In the genomic region with DNA sequence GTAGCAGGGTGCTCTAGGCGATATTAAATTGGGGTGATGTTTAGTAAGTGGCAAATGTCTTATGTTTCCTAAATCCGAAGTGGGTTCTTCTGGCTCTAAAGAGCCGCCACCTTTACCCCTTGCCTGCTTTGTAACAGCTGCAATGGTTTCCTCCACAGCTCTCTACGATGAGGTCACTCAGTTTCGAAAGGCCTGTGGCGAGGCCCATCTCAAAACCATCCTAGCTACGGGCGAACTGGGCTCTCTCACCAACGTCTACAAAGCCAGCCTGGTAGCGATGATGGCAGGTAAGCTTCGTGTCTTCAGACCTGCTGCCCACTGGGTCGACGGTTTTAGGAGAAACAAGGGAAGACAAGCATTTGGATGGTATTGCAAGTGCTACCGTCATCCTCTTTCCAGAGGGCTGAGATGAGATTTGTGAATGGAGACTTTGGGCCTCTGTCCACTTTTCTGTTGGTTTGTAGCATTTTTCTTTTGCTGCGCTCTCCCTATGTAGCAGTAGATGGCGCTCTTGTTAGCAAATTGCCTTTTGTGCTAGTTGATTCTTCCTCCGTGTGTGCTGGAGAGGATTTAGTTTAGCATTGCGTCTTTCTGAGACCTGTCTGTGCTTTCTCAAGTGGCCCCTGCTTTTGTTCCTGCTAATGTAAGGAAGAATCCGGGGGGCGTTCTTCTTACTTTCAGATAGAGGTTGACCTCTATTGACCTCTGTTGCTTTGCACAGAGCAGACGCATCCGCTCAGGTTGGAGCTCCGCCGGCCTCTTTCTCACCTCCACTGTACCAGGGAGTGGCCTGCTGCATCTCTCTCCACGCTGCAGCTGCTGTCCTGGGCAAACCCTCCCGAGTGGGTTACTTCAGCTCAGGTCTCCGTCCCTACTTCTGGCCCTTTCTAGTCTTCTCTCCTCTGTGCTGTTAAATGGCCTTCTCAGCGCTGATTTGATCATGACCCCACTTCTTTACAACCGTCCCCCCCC, we compare ENCODE assay signal across 8 mouse cellular contexts. TPM values are rescaled to one million over a fixed set of nuclear protein-coding genes. Genes with fewer than 3 reads are reported as not detected.
DNase-seq lines count a peak whose midpoint lies in the region; ATAC-seq and TF ChIP-seq lines count a peak whose summit lies in the region.

No protein-coding gene starts in this region.

- in situ Hi-C loops in Patski (cut with MboI; ENCODE audit: low pct_unique_long_range_greater_than_20kb) = no loop called here

- 68% methylated on average over 29 of the region's 29 CpGs for WGBS in intestine, embryonic 14.5 days
- 70% methylated on average over 29 of the region's 29 CpGs for WGBS in intestine, embryonic 15.5 days
- WGBS in forebrain, postnatal 0 days = 70% methylated on average over 29 of the region's 29 CpGs

- H3K4me3 ChIP-seq in intestine, embryonic 14.5 days (ENCODE audit: low read depth, low read length) = no peak overlapping the region
- no peak overlapping the region for H3K4me3 ChIP-seq in intestine, embryonic 15.5 days (replicated peaks)
- no peak overlapping the region for H3K4me3 ChIP-seq in forebrain, postnatal 0 days (ENCODE audit: low read depth, low read length)

- no peak overlapping the region for H3K4me2 ChIP-seq in intestine, embryonic 14.5 days (ENCODE audit: low read length)
- H3K4me2 ChIP-seq in intestine, embryonic 15.5 days (replicated peaks) = no peak overlapping the region
- no peak overlapping the region for H3K4me2 ChIP-seq in forebrain, postnatal 0 days (ENCODE audit: low read depth)

- H3K9ac ChIP-seq in intestine, embryonic 14.5 days (ENCODE audit: low read length) = no peak overlapping the region
- no peak overlapping the region for H3K9ac ChIP-seq in intestine, embryonic 15.5 days
- H3K9ac ChIP-seq in forebrain, postnatal 0 days = no peak overlapping the region

- no peaks in the 10 kb centered on the region for H3K4me1 ChIP-seq in intestine, embryonic 14.5 days (replicated peaks; ENCODE audit: control insufficient read depth, insufficient read depth, low read length)
- H3K4me1 ChIP-seq in intestine, embryonic 15.5 days (replicated peaks) = no peaks in the 10 kb centered on the region
- H3K4me1 ChIP-seq in forebrain, postnatal 0 days (ENCODE audit: insufficient read depth) = no peaks in the 10 kb centered on the region

- ATAC-seq in intestine, embryonic 14.5 days (replicated peaks; ENCODE audit: low FRiP score, low TSS enrichment, low read depth) = peak; percentile 59; the same call in 1 of the 2 replicates
- no peak for ATAC-seq in intestine, embryonic 15.5 days
- ATAC-seq in Patski = no peak
- ATAC-seq in forebrain, postnatal 0 days = peak; percentile 69
- ATAC-seq in inflammation-experienced regulatory T-cells, adult 6 months = no peak

- H3K36me3 ChIP-seq in intestine, embryonic 14.5 days (ENCODE audit: control insufficient read depth, insufficient read depth, low read length) = no peaks in the 10 kb centered on the region
- H3K36me3 ChIP-seq in intestine, embryonic 15.5 days = peaks cover 5% of the 10 kb centered on the region; the same call in 1 of the 2 replicates
- H3K36me3 ChIP-seq in forebrain, postnatal 0 days (ENCODE audit: insufficient read depth) = no peaks in the 10 kb centered on the region

- DNase-seq in intestine, embryonic 14.5 days (ENCODE audit: low spot score) = peak; percentile 59
- no peak for DNase-seq in Patski (ENCODE audit: low read depth, low spot score)
- DNase-seq in forebrain, postnatal 0 days = peak; percentile 83
- DNase-seq in left cerebral cortex, adult 18-20 months (ENCODE audit: low spot score in 2 of 2) = peak; percentile 12 to 29
- DNase-seq in retina, postnatal 7 days (ENCODE audit: low read depth, low spot score) = peak; percentile 31
- no peak for DNase-seq in gastrocnemius, postnatal 10 days

- peak; percentile 77 for TF ChIP-seq CTCF in Patski (IDR thresholded peaks at IDR 0.05)
- TF ChIP-seq CTCF in forebrain, postnatal 0 days (IDR thresholded peaks at IDR 0.05; ENCODE audit: low read depth) = peak; percentile 91

- H3K27ac ChIP-seq in intestine, embryonic 14.5 days (ENCODE audit: low read depth) = no peak overlapping the region
- no peak overlapping the region for H3K27ac ChIP-seq in intestine, embryonic 15.5 days
- no peak overlapping the region for H3K27ac ChIP-seq in forebrain, postnatal 0 days (ENCODE audit: low read depth, low read length)

- CTCF ChIA-PET in Patski (lab: Charles Lee) = interaction anchor here (1.0 to 1.6 kb wide), 3 partner anchors 9 to 42 kb away, joined by 3 to 5 read pairs (median 4); no protein-coding TSS in a partner anchor

- peaks cover 6% of the 10 kb centered on the region for H3K9me3 ChIP-seq in intestine, embryonic 14.5 days (ENCODE audit: control insufficient read depth, low read length)
- H3K9me3 ChIP-seq in intestine, embryonic 15.5 days = no peaks in the 10 kb centered on the region; the same call in 1 of the 2 replicates
- H3K9me3 ChIP-seq in forebrain, postnatal 0 days (ENCODE audit: low read length) = 0 out of 2 replicates have a peak, but pooled peaks cover 7% of the 10 kb centered on the region

- H3K27me3 ChIP-seq in intestine, embryonic 14.5 days (replicated peaks; ENCODE audit: control insufficient read depth, insufficient read depth, low read length) = no peaks in the 10 kb centered on the region
- no peaks in the 10 kb centered on the region for H3K27me3 ChIP-seq in intestine, embryonic 15.5 days (replicated peaks)
- no peaks in the 10 kb centered on the region for H3K27me3 ChIP-seq in Patski
- no peaks in the 10 kb centered on the region for H3K27me3 ChIP-seq in forebrain, postnatal 0 days (ENCODE audit: insufficient read depth, low read length)

- POLR2A ChIA-PET in Patski (lab: Charles Lee) = no interaction called here

RNA-seq across cellular contexts. Expression of a gene that starts 42.5 kb away (rescaled TPM):
- 63.8 and 67.1 TPM in 2 replicates for polyA plus RNA-seq in intestine, embryonic 14.5 days (2014; fragmentation: Nextera tagmentation; extraction: Ambion mirVana)
- polyA plus RNA-seq in intestine, embryonic 15.5 days (2015; fragmentation: Nextera tagmentation; extraction: Ambion mirVana) = 93.9 and 98.6 TPM in 2 replicates
- polyA plus RNA-seq in Patski (2021) = 17.5 TPM
- 5.0 and 9.1 TPM in 2 replicates for total RNA-seq in forebrain, postnatal 0 days (2014; rRNA removed)
- 10.6 and 11.0 TPM in 2 replicates for polyA plus RNA-seq in forebrain, postnatal 0 days (2015; fragmentation: Nextera tagmentation; extraction: Ambion mirVana)
- total RNA-seq in left cerebral cortex, adult 18-20 months (2021) = 1 to 10 TPM; 1.9 to 3.9 TPM
- total RNA-seq in gastrocnemius, postnatal 10 days (2021) = 10 to 100 TPM; 12.7 to 14.5 TPM
- polyA plus RNA-seq in inflammation-experienced regulatory T-cells, adult 6 months (2017; shearing (Covaris generic)) = 100 to 1,000 TPM in 1 of 3 experiments, 10 to 100 TPM in 2; 77.2 to 126 (median 80.3) TPM

Comparison
In these comparisons a context has a peak if more than half of its experiments do, and no peak if none do; other contexts are left out.
1. ATAC-seq: peak in intestine, embryonic 14.5 days (single experiment) and forebrain, postnatal 0 days (single experiment); none in intestine, embryonic 15.5 days (single experiment), Patski (single experiment) and inflammation-experienced regulatory T-cells, adult 6 months (single experiment).
2. DNase-seq: peak in intestine, embryonic 14.5 days (single experiment), forebrain, postnatal 0 days (single experiment), left cerebral cortex, adult 18-20 months (2 of 2) and retina, postnatal 7 days (single experiment); none in Patski (single experiment) and gastrocnemius, postnatal 10 days (single experiment).